Mouse (Mus musculus): ENCODE measurements around the gene Col16a1. TPM values are rescaled to one million over a fixed set of nuclear protein-coding genes. Genes with fewer than 3 reads are reported as not detected.

Gene Col16a1
- polyA plus RNA-seq, 1 experiment from 2014 or later = 36.5 TPM

- 61% methylated on average over 13 of the region's 13 CpGs for WGBS
- H3K9me3 ChIP-seq (replicated peaks) = no peaks in the 10 kb centered on the region
- no peak overlapping the region for H3K9ac ChIP-seq
- H3K4me3 ChIP-seq = no peak overlapping the region
- ATAC-seq (replicated peaks; ENCODE audit: insufficient number of reproducible peaks, insufficient read depth, low FRiP score, low read depth) = no peak
- no peaks in the 10 kb centered on the region; the same call in 1 of the 2 replicates for H3K27me3 ChIP-seq
- no peak overlapping the region for H3K27ac ChIP-seq
- peaks cover 20% of the 10 kb centered on the region for H3K36me3 ChIP-seq
- H3K4me2 ChIP-seq = no peak overlapping the region
- H3K4me1 ChIP-seq (replicated peaks) = peaks cover 5% of the 10 kb centered on the region; the same call in 1 of the 2 replicates
Observed at GRCm38 (mm10) chr4:130130641-130131350, 83.2 kb downstream of the Col16a1 start.

- Histone ChIP-seq H3K9me3 (replicated peaks) (no peaks in the 10 kb centered on the region), H3K36me3 (peaks cover 13% of the 10 kb centered on the region), H3K4me2 (no peak overlapping the region), H3K4me1 (replicated peaks) (peaks cover 5% of the 10 kb centered on the region; the same call in 1 of the 2 replicates), H3K27me3 (peaks cover 3% of the 10 kb centered on the region), H3K4me3 (no peak overlapping the region), H3K9ac (no peak overlapping the region), H3K27ac (no peak overlapping the region)
- WGBS = 90% methylated on average over 7 of the region's 7 CpGs
- ATAC-seq (replicated peaks; ENCODE audit: insufficient number of reproducible peaks, insufficient read depth, low FRiP score, low read depth) = no peak
Observed at GRCm38 (mm10) chr4:130131448-130132105, 83.9 kb downstream of the Col16a1 start.

- H3K9me3 ChIP-seq (replicated peaks) = no peaks in the 10 kb centered on the region
- no peak overlapping the region for H3K4me2 ChIP-seq
- WGBS = 31% methylated on average over 6 of the region's 6 CpGs
- H3K27ac ChIP-seq = no peak overlapping the region
- peaks cover 10% of the 10 kb centered on the region for H3K4me1 ChIP-seq (replicated peaks)
- peaks cover 20% of the 10 kb centered on the region for H3K27me3 ChIP-seq
- H3K4me3 ChIP-seq = no peak overlapping the region
- ATAC-seq (replicated peaks; ENCODE audit: insufficient number of reproducible peaks, insufficient read depth, low FRiP score, low read depth) = no peak; the same call in 1 of the 2 replicates
- no peak overlapping the region for H3K9ac ChIP-seq
- H3K36me3 ChIP-seq = no peaks in the 10 kb centered on the region
Observed at GRCm38 (mm10) chr4:130133399-130133798, 85.8 kb downstream of the Col16a1 start.

GRCm38 (mm10) chr4:130138441-130139213, 91.0 kb downstream of the Col16a1 start:
- ATAC-seq (replicated peaks; ENCODE audit: insufficient number of reproducible peaks, insufficient read depth, low FRiP score, low read depth) = peak; percentile 59
- WGBS = under 1% methylated on average over 50 of the region's 57 CpGs

GRCm38 (mm10) chr4:130139214-130139492, 91.5 kb downstream of the Col16a1 start, which contains the start of gene Hcrtr1:
TSS of gene Hcrtr1 (minus strand) at chr4:130139359.
- no peaks in the 10 kb centered on the region for H3K9me3 ChIP-seq (replicated peaks)
- 1% methylated on average over 14 of the region's 15 CpGs for WGBS
- H3K4me3 ChIP-seq = peak within 1 kb of the TSS; percentile 40
- H3K27me3 ChIP-seq = peaks cover 66% of the 10 kb centered on the region
- no peak within 1 kb of the TSS for H3K27ac ChIP-seq
- peak within 1 kb of the TSS; percentile 68 for H3K4me2 ChIP-seq
- peak within 1 kb of the TSS; percentile 36 for H3K9ac ChIP-seq
- no peak for ATAC-seq (replicated peaks; ENCODE audit: insufficient number of reproducible peaks, insufficient read depth, low FRiP score, low read depth)
- peaks cover 18% of the 10 kb centered on the region for H3K4me1 ChIP-seq (replicated peaks)
- H3K36me3 ChIP-seq = no peaks in the 10 kb centered on the region

More at GRCm38 (mm10) chr4:130138441-130139213, 91.0 kb downstream of the Col16a1 start:
- Histone ChIP-seq H3K9me3 (replicated peaks) (no peaks in the 10 kb centered on the region), H3K27me3 (peaks cover 64% of the 10 kb centered on the region), H3K36me3 (no peaks in the 10 kb centered on the region), H3K4me1 (replicated peaks) (peaks cover 18% of the 10 kb centered on the region), H3K4me2 (peak overlapping the region; percentile 68), H3K9ac (peak overlapping the region; percentile 36), H3K4me3 (peak overlapping the region; percentile 40), H3K27ac (no peak overlapping the region)

GRCm38 (mm10) chr4:130140992-130141402, 93.4 kb downstream of the Col16a1 start:
- ATAC-seq (replicated peaks; ENCODE audit: insufficient number of reproducible peaks, insufficient read depth, low FRiP score, low read depth) = no peak
- H3K4me1 ChIP-seq (replicated peaks) = peaks cover 18% of the 10 kb centered on the region
- H3K36me3 ChIP-seq = no peaks in the 10 kb centered on the region
- no peak overlapping the region for H3K27ac ChIP-seq
- no peak overlapping the region for H3K9ac ChIP-seq
- peaks cover 70% of the 10 kb centered on the region for H3K27me3 ChIP-seq
- H3K4me2 ChIP-seq = no peak overlapping the region
- no peaks in the 10 kb centered on the region for H3K9me3 ChIP-seq (replicated peaks)
- WGBS = 48% methylated on average over 9 of the region's 9 CpGs
- H3K4me3 ChIP-seq = no peak overlapping the region

GRCm38 (mm10) chr4:130141786-130142185, 94.1 kb downstream of the Col16a1 start:
- peaks cover 65% of the 10 kb centered on the region for H3K27me3 ChIP-seq
- ATAC-seq (replicated peaks; ENCODE audit: insufficient number of reproducible peaks, insufficient read depth, low FRiP score, low read depth) = no peak
- no peaks in the 10 kb centered on the region for H3K36me3 ChIP-seq
- H3K4me2 ChIP-seq = no peak overlapping the region
- no peak overlapping the region for H3K27ac ChIP-seq
- H3K9me3 ChIP-seq (replicated peaks) = no peaks in the 10 kb centered on the region
- H3K9ac ChIP-seq = no peak overlapping the region
- peaks cover 18% of the 10 kb centered on the region for H3K4me1 ChIP-seq (replicated peaks)
- no peak overlapping the region for H3K4me3 ChIP-seq
- 46% methylated on average over 3 of the region's 3 CpGs for WGBS

GRCm38 (mm10) chr4:130148405-130148804, 100.8 kb downstream of the Col16a1 start:
- no peaks in the 10 kb centered on the region for H3K4me1 ChIP-seq (replicated peaks)
- H3K9me3 ChIP-seq (replicated peaks) = no peaks in the 10 kb centered on the region
- no peak overlapping the region for H3K27ac ChIP-seq
- H3K9ac ChIP-seq = no peak overlapping the region
- no peaks in the 10 kb centered on the region for H3K36me3 ChIP-seq
- ATAC-seq (replicated peaks; ENCODE audit: insufficient number of reproducible peaks, insufficient read depth, low FRiP score, low read depth) = no peak
- H3K27me3 ChIP-seq = peaks cover 28% of the 10 kb centered on the region
- WGBS = 67% methylated on average over 10 of the region's 10 CpGs
- H3K4me2 ChIP-seq = no peak overlapping the region
- no peak overlapping the region for H3K4me3 ChIP-seq

Other genes starting within 250 kb of the Col16a1 start
- 347 and 442 TPM in 2 replicates for gene Ptp4a2, start 236.6 kb upstream of the Col16a1 start, polyA plus RNA-seq (2015; fragmentation: Nextera tagmentation; extraction: Ambion mirVana)
- 0.30 and 0.31 TPM in 2 replicates for gene Spocd1, start 118.6 kb upstream of the Col16a1 start, polyA plus RNA-seq (2015; fragmentation: Nextera tagmentation; extraction: Ambion mirVana)
- gene Adgrb2, start 63.0 kb upstream of the Col16a1 start, polyA plus RNA-seq (2015; fragmentation: Nextera tagmentation; extraction: Ambion mirVana) = 1.3 and 2.2 TPM in 2 replicates
- gene Pef1, start 54.7 kb downstream of the Col16a1 start, polyA plus RNA-seq (2015; fragmentation: Nextera tagmentation; extraction: Ambion mirVana) = 48.9 and 63.0 TPM in 2 replicates
- gene Hcrtr1, start 91.5 kb downstream of the Col16a1 start, polyA plus RNA-seq (2015; fragmentation: Nextera tagmentation; extraction: Ambion mirVana) = 0.13 TPM in 1 of 2 replicates, not detected in the other
- 52.0 and 57.2 TPM in 2 replicates for gene Tinagl1, start 127.3 kb downstream of the Col16a1 start, polyA plus RNA-seq (2015; fragmentation: Nextera tagmentation; extraction: Ambion mirVana)
- not detected in 2 replicates for gene Gm853, start 174.6 kb downstream of the Col16a1 start, polyA plus RNA-seq (2015; fragmentation: Nextera tagmentation; extraction: Ambion mirVana)
- gene Serinc2, start 231.4 kb downstream of the Col16a1 start, polyA plus RNA-seq (2015; fragmentation: Nextera tagmentation; extraction: Ambion mirVana) = 6.3 and 11.3 TPM in 2 replicates

Measured in heart, embryonic 15.5 days (tissue).